Mouse (Mus musculus) kidney, adult 2 months (tissue): ENCODE data around the gene 1700023F06Rik.

Source experiments
- CTCF ChIP-seq: fragments of 200-500 bp; conservative IDR thresholded peaks from 2 replicates; pipeline ENCODE4 v1.5.1; 2011; ENCODE audit warnings: low read depth, mild to moderate bottlenecking, control low read depth, low read length, moderate library complexity, mixed read lengths; ENCODE audit not compliant: insufficient read depth, insufficient read length
- POLR2A ChIP-seq: fragments of 200-500 bp; IDR thresholded peaks from one replicate; pipeline ENCODE4 v1.6.1; 2011; ENCODE audit warnings: low read depth, low read length, control low read depth

DNA sequence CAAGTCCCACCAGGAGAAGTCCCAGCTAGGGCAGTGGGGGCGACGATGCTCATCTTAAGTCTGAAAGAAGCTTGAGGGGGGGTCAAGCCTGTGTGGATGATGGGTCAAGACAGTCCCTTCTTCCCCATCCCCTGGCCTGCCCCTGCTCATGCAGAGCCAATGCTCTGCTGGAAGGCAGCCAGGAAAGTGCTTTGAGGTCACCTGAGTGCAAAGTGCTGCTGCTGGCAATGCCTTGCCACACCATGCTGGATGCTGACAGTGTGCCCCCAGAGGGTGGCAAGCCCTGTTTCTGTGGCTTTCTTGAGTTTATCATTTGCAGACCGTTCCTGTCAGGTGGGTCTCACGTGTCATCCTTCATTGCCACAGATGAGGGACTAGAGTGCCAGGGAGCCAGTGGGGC lies 11.6 kb upstream of the 1700023F06Rik start:
- TF ChIP-seq CTCF (no peak), POLR2A (no peak)
